9 mouse cellular contexts compared by ENCODE assay signal in the genomic region with DNA sequence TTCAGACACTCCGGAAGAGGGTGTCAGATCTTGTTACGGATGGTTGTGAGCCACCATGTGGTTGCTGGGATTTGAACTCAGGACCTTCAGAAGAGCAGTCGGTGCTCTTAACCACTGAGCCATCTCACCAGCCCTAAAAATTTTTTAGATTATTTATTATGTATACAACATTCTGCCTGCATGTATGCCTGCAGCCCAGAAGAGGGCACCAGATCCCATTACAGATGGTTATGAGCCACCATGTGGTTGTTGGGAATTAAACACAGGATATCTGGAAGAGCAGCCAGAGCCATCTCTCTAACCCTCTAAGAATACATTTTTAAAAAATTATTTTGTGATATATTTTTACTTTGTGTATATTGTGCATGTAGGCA. TPM values are rescaled to one million over a fixed set of nuclear protein-coding genes. Genes with fewer than 3 reads are reported as not detected.
DNase-seq lines count a peak whose midpoint lies in the region; ATAC-seq and TF ChIP-seq lines count a peak whose summit lies in the region.
"Not testable (repeated sequence)": the region's sequence is repeated elsewhere in the genome, so short reads cannot be mapped to it uniquely, and the experiment has no call there.
"Had no signal": no experiment of that assay in that cellular context is flagged by ENCODE, and none has a peak within 500 bp of the region (broad histone marks: within the 10 kb centered on the region; RNA-seq: fewer than 3 reads in every experiment).

No protein-coding gene starts in this region.

- TF ChIP-seq CTCF in liver, postnatal 0 days (IDR thresholded peaks at IDR 0.05; ENCODE audit: low read depth), result peak; percentile 83

- H3K4me1 ChIP-seq in embryonic facial prominence, embryonic 11.5 days (ENCODE audit: control insufficient read depth, insufficient read depth, low read length); hindbrain, embryonic 11.5 days (replicated peaks; ENCODE audit: control insufficient read depth, insufficient read depth, low read length); liver, postnatal 0 days (ENCODE audit: insufficient read depth): not testable (repeated sequence)

- not testable (repeated sequence) for TF ChIP-seq EP300 in liver, postnatal 0 days (IDR thresholded peaks at IDR 0.05; ENCODE audit: low read depth)

- H3K4me2 ChIP-seq in embryonic facial prominence, embryonic 11.5 days (ENCODE audit: low read depth, low read length); hindbrain, embryonic 11.5 days (replicated peaks; ENCODE audit: low read depth, low read length); liver, postnatal 0 days (ENCODE audit: low read depth, low read length): not testable (repeated sequence)

- H3K9me3 ChIP-seq in embryonic facial prominence, embryonic 11.5 days (replicated peaks; ENCODE audit: control insufficient read depth, low read length); hindbrain, embryonic 11.5 days (ENCODE audit: control insufficient read depth, low read length); liver, postnatal 0 days (ENCODE audit: low read length): not testable (repeated sequence)

- not testable (repeated sequence) for H3K27ac ChIP-seq in embryonic facial prominence, embryonic 11.5 days (replicated peaks; ENCODE audit: low read depth, low read length); hindbrain, embryonic 11.5 days (ENCODE audit: low read depth, low read length); liver, postnatal 0 days (ENCODE audit: low read depth)

- not testable (repeated sequence) for ATAC-seq in embryonic facial prominence, embryonic 11.5 days (replicated peaks; ENCODE audit: insufficient number of reproducible peaks, low FRiP score, low TSS enrichment, low read depth); hindbrain, embryonic 11.5 days (ENCODE audit: low FRiP score)
- peak; percentile 67 for ATAC-seq in liver, postnatal 0 days

- not testable (repeated sequence) for H3K36me3 ChIP-seq in embryonic facial prominence, embryonic 11.5 days (replicated peaks; ENCODE audit: control insufficient read depth, insufficient read depth, low read depth, low read length); hindbrain, embryonic 11.5 days (ENCODE audit: control insufficient read depth, insufficient read depth, low read length); liver, postnatal 0 days (replicated peaks; ENCODE audit: insufficient read depth, low read length)

- 54% methylated on average over 3 of the region's 3 CpGs for WGBS in embryonic facial prominence, embryonic 11.5 days
- 64% methylated on average over 2 of the region's 3 CpGs for WGBS in hindbrain, embryonic 11.5 days
- WGBS in liver, postnatal 0 days (ENCODE audit: insufficient replicate concordance), result 48% methylated on average over 2 of the region's 3 CpGs

- not testable (repeated sequence) for H3K9ac ChIP-seq in embryonic facial prominence, embryonic 11.5 days (replicated peaks; ENCODE audit: low read length); hindbrain, embryonic 11.5 days (ENCODE audit: low read depth, low read length); liver, postnatal 0 days (replicated peaks)

- not testable (repeated sequence) for H3K27me3 ChIP-seq in embryonic facial prominence, embryonic 11.5 days (ENCODE audit: control insufficient read depth, insufficient read depth, low read length); hindbrain, embryonic 11.5 days (ENCODE audit: control insufficient read depth, insufficient read depth, low read length); liver, postnatal 0 days (ENCODE audit: insufficient read depth, low read length)

- DNase-seq in Muller cell, postnatal 12 days (ENCODE audit: inconsistent ontology term), result peak; percentile 24
- peak; percentile 34 for DNase-seq in cerebellum, adult 11 months
- peak; percentile 49 for DNase-seq in embryonic facial prominence, embryonic 11.5 days (ENCODE audit: low spot score)
- peak; percentile 50 for DNase-seq in hindbrain, embryonic 11.5 days (ENCODE audit: low spot score)
- DNase-seq in layer of hippocampus, adult 11-12 months (ENCODE audit: low spot score), result peak; percentile 16
- not testable (repeated sequence) for DNase-seq in liver, postnatal 0 days
- DNase-seq in retina, embryonic 14.5 days (ENCODE audit: low spot score), result peak; percentile 53

- not testable (repeated sequence) for H3K4me3 ChIP-seq in embryonic facial prominence, embryonic 11.5 days (ENCODE audit: low read depth, low read length); hindbrain, embryonic 11.5 days (ENCODE audit: low read depth, low read length); liver, postnatal 0 days (ENCODE audit: low read depth, low read length)

RNA-seq across cellular contexts. Expression of a gene that starts 5.9 kb away (rescaled TPM):
- polyA plus RNA-seq in embryonic facial prominence, embryonic 11.5 days (2014; fragmentation: Nextera tagmentation; extraction: Ambion mirVana), result 51.2 and 53.7 TPM in 2 replicates
- polyA plus RNA-seq in hindbrain, embryonic 11.5 days (2014; fragmentation: Nextera tagmentation; extraction: Ambion mirVana), result 44.8 and 49.3 TPM in 2 replicates
- 22.7 and 22.8 TPM in 2 replicates for polyA plus RNA-seq in liver, postnatal 0 days (2015; fragmentation: Nextera tagmentation; extraction: Ambion mirVana)

RNA-seq across cellular contexts. Expression of a gene that starts 12.6 kb away (rescaled TPM):
- polyA plus RNA-seq in embryonic facial prominence, embryonic 11.5 days (2014; fragmentation: Nextera tagmentation; extraction: Ambion mirVana), result 3.4 and 4.3 TPM in 2 replicates
- 1.3 and 2.4 TPM in 2 replicates for polyA plus RNA-seq in hindbrain, embryonic 11.5 days (2014; fragmentation: Nextera tagmentation; extraction: Ambion mirVana)
- polyA plus RNA-seq in liver, postnatal 0 days (2015; fragmentation: Nextera tagmentation; extraction: Ambion mirVana), result 4.0 and 4.5 TPM in 2 replicates

RNA-seq across cellular contexts. Expression of a gene that starts 33.0 kb away (rescaled TPM):
- polyA plus RNA-seq in embryonic facial prominence, embryonic 11.5 days (2014; fragmentation: Nextera tagmentation; extraction: Ambion mirVana), result 0.15 and 0.70 TPM in 2 replicates
- polyA plus RNA-seq in hindbrain, embryonic 11.5 days (2014; fragmentation: Nextera tagmentation; extraction: Ambion mirVana), result 0.25 and 0.52 TPM in 2 replicates
- 221 and 241 TPM in 2 replicates for polyA plus RNA-seq in liver, postnatal 0 days (2015; fragmentation: Nextera tagmentation; extraction: Ambion mirVana)

RNA-seq across cellular contexts. Expression of a gene that starts 48.5 kb away (rescaled TPM):
- not detected in 2 replicates for polyA plus RNA-seq in embryonic facial prominence, embryonic 11.5 days (2014; fragmentation: Nextera tagmentation; extraction: Ambion mirVana)
- not detected in 2 replicates for polyA plus RNA-seq in hindbrain, embryonic 11.5 days (2014; fragmentation: Nextera tagmentation; extraction: Ambion mirVana)
- polyA plus RNA-seq in liver, postnatal 0 days (2015; fragmentation: Nextera tagmentation; extraction: Ambion mirVana), result 0.18 and 0.21 TPM in 2 replicates
- polyA plus RNA-seq: forebrain, embryonic 10.5 days; midbrain, embryonic 13.5 days had no signal

RNA-seq across cellular contexts. Expression of a gene that starts 52.0 kb away (rescaled TPM):
- 143 and 147 TPM in 2 replicates for polyA plus RNA-seq in embryonic facial prominence, embryonic 11.5 days (2014; fragmentation: Nextera tagmentation; extraction: Ambion mirVana)
- 164 and 176 TPM in 2 replicates for polyA plus RNA-seq in hindbrain, embryonic 11.5 days (2014; fragmentation: Nextera tagmentation; extraction: Ambion mirVana)
- 86.5 and 93.5 TPM in 2 replicates for polyA plus RNA-seq in liver, postnatal 0 days (2015; fragmentation: Nextera tagmentation; extraction: Ambion mirVana)

Comparison
In these comparisons a context has a peak if more than half of its experiments do, and no peak if none do; other contexts are left out.
1. RNA of a gene that starts 33.0 kb away (polyA plus RNA-seq): 221 to 241 TPM in liver, postnatal 0 days; 0.25 to 0.52 TPM in hindbrain, embryonic 11.5 days and 0.15 to 0.70 TPM in embryonic facial prominence, embryonic 11.5 days; every median in the first group is over 100 times any median in the second.